Mouse (Mus musculus) liver, embryonic 13.5 days (tissue): Measurements from ENCODE around the gene Rsc1a1. TPM values are rescaled to one million over a fixed set of nuclear protein-coding genes. Genes with fewer than 3 reads are reported as not detected.

Experiments
- ATAC-seq: fragments of 200-750 bp; cut with Nextera tagmentation; 2 replicates; pipeline ENCODE4 v1.8.0; 2017; ENCODE audit warnings: low read depth, mild to moderate bottlenecking, moderate number of reproducible peaks, moderate library complexity
- DNase-seq: peaks from one replicate; pipeline ENCODE4 v3.0.0; 2022
- H3K27ac ChIP-seq: fragments of 300-500 bp; sonication (generic); 2 replicates; pipeline ENCODE4 v1.5.1; 2015; ENCODE audit warnings: moderate library complexity, mild to moderate bottlenecking, inconsistent platforms
- H3K27me3 ChIP-seq: fragments of 300-500 bp; sonication (generic); 2 replicates; pipeline ENCODE4 v1.6.1; 2015; ENCODE audit warnings: mild to moderate bottlenecking, inconsistent platforms
- H3K36me3 ChIP-seq: fragments of 300-500 bp; sonication (generic); 2 replicates; pipeline ENCODE4 v1.6.1; 2015; ENCODE audit warnings: mild to moderate bottlenecking, inconsistent platforms
- H3K4me1 ChIP-seq: fragments of 300-500 bp; sonication (generic); replicated peaks from 2 replicates; pipeline ENCODE4 v1.6.1; 2015; ENCODE audit warnings: inconsistent platforms
- H3K4me2 ChIP-seq: fragments of 300-500 bp; sonication (generic); 2 replicates; pipeline ENCODE4 v1.6.1; 2015; ENCODE audit warnings: inconsistent platforms, mild to moderate bottlenecking, moderate library complexity
- H3K4me3 ChIP-seq: fragments of 300-500 bp; sonication (generic); replicated peaks from 2 replicates; pipeline ENCODE4 v1.5.1; 2015; ENCODE audit warnings: mild to moderate bottlenecking, inconsistent platforms
- H3K9ac ChIP-seq: fragments of 300-500 bp; sonication (generic); 2 replicates; pipeline ENCODE4 v1.6.1; 2015; ENCODE audit warnings: mild to moderate bottlenecking, inconsistent platforms
- H3K9me3 ChIP-seq: fragments of 300-500 bp; sonication (generic); replicated peaks from 2 replicates; pipeline ENCODE4 v1.6.1; 2016; ENCODE audit warnings: inconsistent platforms
- WGBS: fragments of 180-500 bp; shearing (Covaris S2); methylation state at CpG from one replicate; pipeline ENCODE4 v1.1.7; 2015; ENCODE audit not compliant: insufficient replicate concordance; 5-methylcytosine and 5-hydroxymethylcytosine counted together
- polyA plus RNA-seq: library from polyadenylated mRNA; unstranded; fragments of >200 nt; fragmentation: Nextera tagmentation; extraction: Ambion mirVana; gene quantifications from 2 replicates; pipeline ENCODE4 v1.2.1, GENCODE M21; 2015

Rsc1a1 gene
- polyA plus RNA-seq, 1 experiment from 2014 or later: 0.46 TPM

DNA sequence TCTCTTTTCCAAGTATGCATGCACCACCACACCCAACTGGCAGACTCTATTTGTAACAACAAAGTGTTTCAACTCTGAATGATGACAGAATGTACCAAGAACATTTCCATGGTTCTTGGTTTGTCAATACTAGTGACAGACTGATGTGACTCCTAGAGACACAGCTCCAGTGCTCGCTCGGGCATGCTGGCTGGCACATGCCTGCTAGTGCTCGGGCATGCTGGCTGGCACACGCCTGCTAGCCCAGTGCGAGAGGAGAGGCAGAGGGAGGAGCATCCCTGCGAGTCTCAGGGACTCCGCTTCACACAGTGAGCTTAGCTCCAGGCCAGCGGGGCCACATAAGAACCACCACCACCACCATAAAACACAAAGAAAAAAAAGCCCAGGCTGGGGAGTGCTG is 9.3 kb upstream of the Rsc1a1 start:
- DNase-seq (no peak), ATAC-seq (no peak)
- Histone ChIP-seq H3K27ac (no peak overlapping the region), H3K9ac (no peak overlapping the region), H3K4me2 (no peak overlapping the region), H3K4me1 (peaks cover 3% of the 10 kb centered on the region; the same call in 1 of the 2 replicates), H3K36me3 (peaks cover 99% of the 10 kb centered on the region), H3K4me3 (no peak overlapping the region), H3K27me3 (no peaks in the 10 kb centered on the region), H3K9me3 (no peaks in the 10 kb centered on the region)
- WGBS: 90% methylated on average over 8 of the region's 8 CpGs

DNA sequence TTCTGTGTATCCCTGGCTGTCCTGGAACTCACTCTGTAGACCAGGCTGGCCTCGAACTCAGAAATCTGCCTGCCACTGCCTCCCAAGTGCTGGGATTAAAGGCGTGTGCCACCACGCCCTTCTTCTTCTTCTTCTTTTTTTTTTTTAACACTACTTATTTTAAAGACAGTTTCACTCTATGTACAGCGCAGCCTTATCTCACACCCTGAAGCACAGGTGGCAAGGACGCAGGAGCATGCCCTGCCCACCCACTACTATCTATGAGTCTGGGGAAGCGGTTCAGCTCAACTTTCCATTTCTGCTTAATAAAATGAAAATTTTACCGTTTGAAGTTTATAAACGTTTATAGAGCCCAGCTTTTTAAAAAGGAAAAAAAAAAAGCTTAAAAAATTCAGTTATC is 3.1 kb upstream of the Rsc1a1 start:
- 0 out of 2 replicates have a peak, but pooled peaks have one; percentile 50 for ATAC-seq
- Histone ChIP-seq H3K9me3 (no peaks in the 10 kb centered on the region), H3K4me3 (no peak overlapping the region), H3K36me3 (peaks cover 94% of the 10 kb centered on the region), H3K27me3 (no peaks in the 10 kb centered on the region), H3K27ac (no peak overlapping the region), H3K9ac (no peak overlapping the region), H3K4me1 (0 out of 2 replicates have a peak, but pooled peaks cover 4% of the 10 kb centered on the region), H3K4me2 (no peak overlapping the region)
- 51% methylated on average over 8 of the region's 8 CpGs for WGBS
- no peak for DNase-seq

DNA sequence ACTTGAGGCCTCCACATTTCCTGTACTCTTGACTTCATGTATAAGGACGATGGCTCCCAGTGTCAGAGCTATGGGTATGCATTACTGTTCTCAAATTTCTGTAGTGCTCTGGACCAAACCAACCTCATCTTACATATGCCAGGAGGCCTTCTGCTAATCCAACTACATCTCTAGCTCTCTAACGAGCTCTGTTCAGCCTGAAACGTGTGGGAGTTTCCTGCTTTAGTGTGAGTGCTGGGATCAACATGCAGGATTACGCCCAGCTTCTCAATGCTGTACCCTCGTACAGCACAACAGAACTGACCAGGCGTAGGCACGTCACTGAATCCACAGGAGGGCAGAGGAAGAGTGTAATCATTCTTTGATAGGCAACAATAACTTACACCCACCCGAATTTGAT is 1.1 kb upstream of the Rsc1a1 start:
- no peak overlapping the region for H3K9ac ChIP-seq
- H3K27me3 ChIP-seq: no peaks in the 10 kb centered on the region
- H3K4me3 ChIP-seq: no peak overlapping the region
- DNase-seq (no peak), ATAC-seq (no peak)
- H3K9me3 ChIP-seq: no peaks in the 10 kb centered on the region
- H3K36me3 ChIP-seq: peaks cover 92% of the 10 kb centered on the region
- no peak overlapping the region for H3K27ac ChIP-seq
- 80% methylated on average over 8 of the region's 8 CpGs for WGBS
- H3K4me1 ChIP-seq: 0 out of 2 replicates have a peak, but pooled peaks cover 12% of the 10 kb centered on the region
- no peak overlapping the region for H3K4me2 ChIP-seq

DNA sequence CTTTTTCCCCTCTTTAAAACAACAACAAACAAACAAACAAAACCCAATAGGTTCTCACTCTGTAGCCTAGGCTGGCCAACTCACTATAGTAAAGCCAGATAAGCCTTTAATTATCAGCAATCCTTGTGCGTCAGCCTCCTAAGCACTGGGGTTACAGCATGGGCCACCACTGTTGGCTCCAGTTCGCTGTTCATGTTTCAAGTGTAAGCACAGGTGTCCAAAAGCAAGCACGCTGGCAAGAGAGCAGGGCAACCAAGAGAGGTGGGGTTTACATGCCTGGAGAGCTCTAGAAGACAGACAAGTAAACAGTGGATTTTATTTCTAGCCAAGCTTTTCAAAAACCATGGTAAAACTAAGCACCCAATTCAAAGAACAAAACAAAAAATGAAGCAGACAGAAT is 694 bp upstream of the Rsc1a1 start:
- peaks cover 88% of the 10 kb centered on the region for H3K36me3 ChIP-seq
- H3K4me2 ChIP-seq: no peak overlapping the region
- H3K27ac ChIP-seq: no peak overlapping the region
- DNase-seq (no peak), ATAC-seq (no peak)
- H3K27me3 ChIP-seq: no peaks in the 10 kb centered on the region
- H3K4me1 ChIP-seq: 0 out of 2 replicates have a peak, but pooled peaks cover 12% of the 10 kb centered on the region
- H3K9me3 ChIP-seq: no peaks in the 10 kb centered on the region
- no peak overlapping the region for H3K9ac ChIP-seq
- no peak overlapping the region for H3K4me3 ChIP-seq
- 73% methylated on average over 3 of the region's 3 CpGs for WGBS

DNA sequence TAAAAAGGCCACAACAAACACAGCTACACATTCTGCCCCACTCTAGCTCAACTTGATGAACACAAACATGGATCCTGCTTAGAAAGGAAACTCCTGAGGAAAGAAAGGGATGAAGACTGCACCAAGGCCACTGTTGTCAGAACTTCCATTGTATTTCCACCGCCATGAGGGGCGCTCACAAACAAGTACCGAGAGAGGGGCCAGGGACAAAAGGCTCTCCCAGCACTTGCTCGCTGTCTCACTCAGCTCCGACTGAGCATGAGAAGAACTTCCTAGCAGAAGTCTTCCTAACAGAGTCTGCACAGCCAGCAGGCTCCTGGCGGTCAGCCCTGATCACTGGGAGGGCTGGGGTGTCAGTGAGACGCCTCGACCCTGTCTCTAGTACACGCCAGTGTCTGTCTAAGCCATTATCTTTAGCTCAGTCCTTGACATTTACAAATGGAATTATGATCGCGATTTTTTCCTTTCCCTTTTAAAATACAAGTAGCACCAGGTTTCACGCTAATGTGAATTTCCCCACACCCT is 2.6 kb downstream of the Rsc1a1 start:
- DNase-seq (no peak), ATAC-seq (no peak)
- Histone ChIP-seq H3K4me1 (peaks cover 28% of the 10 kb centered on the region; the same call in 1 of the 2 replicates), H3K4me3 (no peak overlapping the region), H3K9ac (no peak overlapping the region), H3K27ac (peak overlapping the region; percentile 43; the same call in 1 of the 2 replicates), H3K36me3 (peaks cover 66% of the 10 kb centered on the region), H3K4me2 (no peak overlapping the region), H3K9me3 (no peaks in the 10 kb centered on the region), H3K27me3 (no peaks in the 10 kb centered on the region)
- 82% methylated on average over 12 of the region's 12 CpGs for WGBS

DNA sequence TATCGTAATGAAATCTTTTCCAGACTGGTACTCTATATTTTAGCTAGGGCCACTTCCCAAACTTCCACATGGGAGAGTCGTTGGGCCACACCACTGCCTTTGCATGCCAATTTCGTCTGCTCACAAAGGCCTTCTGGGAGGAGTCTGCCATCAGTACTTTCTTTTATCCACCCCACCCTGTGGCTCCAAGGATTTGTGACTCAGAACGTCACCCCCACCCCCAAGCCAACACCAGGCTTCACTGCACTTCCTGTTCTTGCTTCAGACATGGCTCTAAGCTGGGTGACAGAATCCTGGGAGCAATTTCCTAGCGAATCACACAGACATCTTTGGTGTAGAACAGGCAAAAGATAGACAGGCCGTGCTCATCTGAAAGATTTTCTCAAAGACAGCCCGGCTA is 3.6 kb downstream of the Rsc1a1 start:
- Histone ChIP-seq H3K4me2 (no peak overlapping the region), H3K9me3 (no peaks in the 10 kb centered on the region), H3K9ac (no peak overlapping the region), H3K36me3 (peaks cover 59% of the 10 kb centered on the region), H3K27ac (no peak overlapping the region), H3K27me3 (no peaks in the 10 kb centered on the region), H3K4me1 (peaks cover 29% of the 10 kb centered on the region; the same call in 1 of the 2 replicates), H3K4me3 (no peak overlapping the region)
- DNase-seq: no peak
- ATAC-seq: no peak
- 70% methylated on average over 7 of the region's 7 CpGs for WGBS

DNA sequence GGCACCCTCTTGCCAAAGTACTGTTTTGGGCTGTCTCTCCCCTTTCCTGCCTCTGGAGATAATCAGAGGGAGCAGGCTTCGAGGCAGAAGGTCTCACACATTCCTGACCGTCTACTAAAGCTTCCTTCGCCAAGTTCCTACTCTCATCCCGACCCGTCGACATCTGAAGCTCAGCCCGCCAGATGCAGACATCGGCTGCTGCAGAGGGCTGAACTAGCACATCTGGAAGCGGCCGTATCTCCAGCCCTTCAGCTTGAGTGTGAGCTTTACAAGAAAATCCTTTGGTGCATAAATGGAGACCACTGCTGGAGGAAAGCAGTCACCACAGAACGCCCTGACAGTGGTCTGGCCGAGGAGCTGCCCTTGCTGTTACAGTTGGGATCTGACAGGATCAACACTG is 4.5 kb downstream of the Rsc1a1 start:
- Histone ChIP-seq H3K9ac (no peak overlapping the region), H3K9me3 (no peaks in the 10 kb centered on the region), H3K4me3 (no peak overlapping the region), H3K4me2 (no peak overlapping the region), H3K27ac (no peak overlapping the region), H3K4me1 (peaks cover 38% of the 10 kb centered on the region), H3K36me3 (peaks cover 50% of the 10 kb centered on the region), H3K27me3 (no peaks in the 10 kb centered on the region)
- WGBS: 73% methylated on average over 12 of the region's 12 CpGs
- ATAC-seq: no peak
- DNase-seq: no peak

DNA sequence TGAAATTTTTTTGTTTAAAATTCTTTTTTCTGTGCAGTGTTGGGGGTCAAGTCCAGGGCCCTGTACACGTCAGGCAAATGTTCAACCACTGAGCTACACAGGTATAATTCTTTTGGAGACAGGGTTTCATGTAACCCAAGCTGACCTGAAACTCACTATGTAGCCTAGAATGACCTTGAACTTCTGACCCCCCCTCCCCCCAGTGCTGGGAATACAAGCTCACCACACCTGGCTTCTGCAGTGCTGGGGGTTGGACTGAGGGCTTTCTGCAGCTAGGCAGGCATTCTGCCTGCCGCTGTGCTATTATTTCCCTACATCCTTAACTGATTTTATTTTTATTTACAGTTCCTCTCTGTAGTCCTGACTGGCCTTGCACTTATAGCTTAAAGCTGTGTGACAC is 6.4 kb downstream of the Rsc1a1 start:
- Histone ChIP-seq H3K36me3 (peaks cover 31% of the 10 kb centered on the region), H3K9ac (no peak overlapping the region), H3K27me3 (no peaks in the 10 kb centered on the region), H3K27ac (no peak overlapping the region), H3K4me1 (peaks cover 39% of the 10 kb centered on the region), H3K4me2 (no peak overlapping the region), H3K9me3 (no peaks in the 10 kb centered on the region), H3K4me3 (no peak overlapping the region)
- 87% methylated on average over 2 of the region's 2 CpGs for WGBS
- DNase-seq (no peak), ATAC-seq (peak; percentile 22; the same call in 1 of the 2 replicates)

DNA sequence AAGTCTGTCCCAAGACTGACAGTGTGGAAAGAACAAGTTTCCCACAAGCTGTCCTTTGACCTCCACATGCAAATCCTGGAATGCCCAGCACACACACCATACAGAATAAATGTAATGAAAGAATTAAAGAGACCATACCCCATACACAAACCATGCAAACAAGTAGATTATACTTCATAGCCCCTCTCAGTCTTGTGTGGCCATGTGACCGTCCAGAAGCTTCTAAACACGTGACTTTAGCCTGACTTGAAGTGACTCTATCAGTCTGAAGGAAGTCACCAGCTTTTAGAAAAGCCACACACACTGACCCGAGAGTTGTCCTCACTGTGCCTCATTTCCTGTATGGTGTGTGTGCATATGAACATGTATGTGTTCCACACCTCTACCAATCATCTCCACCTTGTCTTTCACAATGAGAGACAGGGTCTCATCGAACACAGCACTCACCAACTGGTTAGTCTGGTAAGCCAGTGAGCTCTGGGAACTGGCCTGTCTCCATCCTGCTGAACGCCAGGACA is 8.9 kb downstream of the Rsc1a1 start:
- Histone ChIP-seq H3K27ac (no peak overlapping the region), H3K27me3 (no peaks in the 10 kb centered on the region), H3K36me3 (peaks cover 9% of the 10 kb centered on the region; the same call in 1 of the 2 replicates), H3K4me2 (no peak overlapping the region), H3K4me1 (peaks cover 31% of the 10 kb centered on the region), H3K9ac (no peak overlapping the region), H3K4me3 (no peak overlapping the region), H3K9me3 (no peaks in the 10 kb centered on the region)
- ATAC-seq (no peak), DNase-seq (no peak)
- 47% methylated on average over 5 of the region's 5 CpGs for WGBS

DNA sequence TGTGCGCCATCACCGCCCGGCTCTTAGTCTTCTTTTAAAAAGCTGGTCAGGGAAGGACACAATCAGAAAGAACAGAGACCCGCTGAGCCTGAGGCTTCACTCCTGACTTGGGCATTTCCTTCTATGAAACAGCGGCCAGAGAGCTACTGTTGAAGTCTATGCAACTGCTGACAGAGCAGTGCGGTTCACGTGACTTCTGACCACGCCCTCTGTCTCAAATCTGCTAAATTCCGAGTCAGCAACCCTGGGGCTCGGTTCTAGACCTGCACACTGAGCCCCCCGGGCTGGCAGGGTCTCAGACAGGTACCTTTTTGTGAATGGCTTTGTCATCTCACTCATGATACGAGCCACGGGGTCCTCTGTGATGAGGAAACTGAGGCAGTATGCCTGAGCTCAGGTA is 13.1 kb downstream of the Rsc1a1 start:
- WGBS: 58% methylated on average over 13 of the region's 13 CpGs
- H3K27ac ChIP-seq: no peak overlapping the region
- H3K9me3 ChIP-seq: no peaks in the 10 kb centered on the region
- DNase-seq (no peak), ATAC-seq (no peak)
- no peak overlapping the region for H3K4me2 ChIP-seq
- H3K4me3 ChIP-seq: no peak overlapping the region
- no peaks in the 10 kb centered on the region for H3K36me3 ChIP-seq
- no peak overlapping the region for H3K9ac ChIP-seq
- H3K27me3 ChIP-seq: no peaks in the 10 kb centered on the region
- peaks cover 11% of the 10 kb centered on the region for H3K4me1 ChIP-seq

DNA sequence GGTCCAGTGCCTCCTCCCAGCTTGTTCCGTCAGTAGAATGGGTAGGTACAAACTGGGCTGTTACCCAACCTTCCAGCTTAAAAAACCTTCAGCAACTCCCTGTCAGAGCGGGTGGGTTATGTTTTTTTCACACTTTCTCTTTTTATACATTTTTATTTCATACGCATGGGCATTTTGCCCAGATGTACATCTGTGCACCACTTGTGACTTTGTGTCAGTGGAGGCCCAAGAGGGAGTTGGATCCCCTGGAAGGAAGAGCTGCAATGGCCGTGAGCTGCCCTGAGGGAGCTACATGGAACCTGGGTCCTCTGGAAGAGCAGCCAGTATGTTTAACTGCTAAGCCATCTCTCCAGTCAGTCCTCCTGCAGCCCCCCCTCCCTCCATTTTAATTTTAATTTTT is 14.0 kb downstream of the Rsc1a1 start:
- H3K27ac ChIP-seq: no peak overlapping the region
- ATAC-seq (no peak), DNase-seq (no peak)
- no peaks in the 10 kb centered on the region for H3K36me3 ChIP-seq
- H3K27me3 ChIP-seq: no peaks in the 10 kb centered on the region
- H3K4me3 ChIP-seq: no peak overlapping the region
- H3K4me1 ChIP-seq: peaks cover 6% of the 10 kb centered on the region
- H3K4me2 ChIP-seq: no peak overlapping the region
- H3K9ac ChIP-seq: no peak overlapping the region
- no peaks in the 10 kb centered on the region for H3K9me3 ChIP-seq
- WGBS: 76% methylated on average over 4 of the region's 4 CpGs
